Mouse (Mus musculus) spleen, adult 2 months (tissue): ENCODE results near the gene Gm20388.

Experiments used
- CTCF ChIP-seq: fragments of 200-500 bp; IDR thresholded peaks from 2 replicates; pipeline ENCODE4 v1.5.1; 2011; ENCODE audit warnings: mild to moderate bottlenecking, inconsistent platforms; ENCODE audit not compliant: insufficient read depth, insufficient read length, insufficient replicate concordance; ENCODE audit errors: extremely low read depth
- POLR2A ChIP-seq: fragments of 200-500 bp; IDR thresholded peaks from 2 replicates; pipeline ENCODE4 v1.6.1; 2011; ENCODE audit warnings: low read depth, low read length, inconsistent platforms

- TF ChIP-seq CTCF (no peak), POLR2A (no peak)
Measured at GRCm38 (mm10) chr8:121729323-121729722, 1818.7 kb downstream of the Gm20388 start, which contains the start of gene Jph3.
